Mouse (Mus musculus) left cerebral cortex, adult 8-10 months (tissue): ENCODE measurements around the gene Cd276. TPM values are rescaled to one million over a fixed set of nuclear protein-coding genes. Genes with fewer than 3 reads are reported as not detected.

Experiments
- DNase-seq, 2 experiments: peaks; one replicate each; pipeline ENCODE4 v3.0.0; 2022; ENCODE audit warnings: low spot score in 2 of 2
- total RNA-seq, 4 experiments: library from RNA; stranded (reverse); gene quantifications; 2 replicates each; pipeline ENCODE4 v1.2.4; 2022

Gene Cd276
- total RNA-seq, 4 experiments from 2014 or later = 7.8 to 9.5 (median 8.7) TPM

- no peak for DNase-seq
Observed at GRCm38 (mm10) chr9:58516480-58516879, 38.8 kb downstream of the Cd276 start.

GRCm38 (mm10) chr9:58513749-58514148, 41.5 kb downstream of the Cd276 start:
- DNase-seq = no peak

- DNase-seq = no peak
Observed at GRCm38 (mm10) chr9:58510452-58510851, 44.8 kb downstream of the Cd276 start.

GRCm38 (mm10) chr9:58507216-58508005, 47.8 kb downstream of the Cd276 start:
- no peak for DNase-seq

GRCm38 (mm10) chr9:58500946-58501345, 54.3 kb downstream of the Cd276 start:
- no peak for DNase-seq

GRCm38 (mm10) chr9:58497942-58498341, 57.3 kb downstream of the Cd276 start:
- no peak for DNase-seq

GRCm38 (mm10) chr9:58496470-58497182, 58.6 kb downstream of the Cd276 start:
- DNase-seq = no peak

- DNase-seq = no peak
Observed at GRCm38 (mm10) chr9:58495035-58495434, 60.2 kb downstream of the Cd276 start.

GRCm38 (mm10) chr9:58490391-58490790, 64.8 kb downstream of the Cd276 start:
- DNase-seq = no peak

- DNase-seq = no peak
Observed at GRCm38 (mm10) chr9:58489865-58490165, 65.4 kb downstream of the Cd276 start.

- DNase-seq = no peak
Observed at GRCm38 (mm10) chr9:58489133-58489864, 65.9 kb downstream of the Cd276 start.

GRCm38 (mm10) chr9:58487851-58488801, 67.1 kb downstream of the Cd276 start, which contains the start of gene Insyn1:
Gene Insyn1 (plus strand): TSS chr9:58488603.
- DNase-seq = no peak

GRCm38 (mm10) chr9:58487076-58487475, 68.2 kb downstream of the Cd276 start:
- no peak for DNase-seq

Other genes with a start within 250 kb of the Cd276 start
- 1 to 10 TPM; 1.8 to 3.0 (median 2.3) TPM for gene Loxl1, start 242.3 kb downstream of the Cd276 start, total RNA-seq
- gene Tbc1d21, start 185.0 kb downstream of the Cd276 start, total RNA-seq = not detected
- gene Insyn1, start 66.8 kb downstream of the Cd276 start, total RNA-seq = 100 to 1,000 TPM; 194 to 230 (median 210) TPM
- gene Nptn, start 26.8 kb upstream of the Cd276 start, total RNA-seq = 100 to 1,000 TPM; 856 to 995 (median 934) TPM
- not detected for gene Rec114, start 188.5 kb upstream of the Cd276 start, total RNA-seq